9 mouse cellular contexts compared by ENCODE assay signal in the genomic region with DNA sequence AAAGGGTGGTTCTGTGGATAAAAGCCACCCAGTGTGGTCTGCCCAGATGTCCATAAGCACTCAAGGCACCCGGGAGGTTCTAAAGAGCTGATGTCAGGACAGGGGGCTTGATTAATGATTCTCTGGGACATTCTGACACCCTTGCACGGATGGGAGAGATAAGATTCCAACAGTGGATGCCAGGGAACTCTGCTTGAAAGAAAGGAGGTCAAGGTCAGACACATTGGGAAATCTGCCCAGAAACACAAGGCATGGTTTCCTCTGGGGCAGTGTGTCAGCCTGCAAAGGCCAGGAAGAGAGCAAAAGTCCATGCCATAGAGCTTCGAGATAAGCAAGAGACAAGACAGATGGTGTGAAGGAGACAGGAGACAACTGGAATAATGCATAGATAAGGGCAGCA.
DNase-seq lines count a peak whose midpoint lies in the region; ATAC-seq and TF ChIP-seq lines count a peak whose summit lies in the region.
"Had no signal": no experiment of that assay in that cellular context is flagged by ENCODE, and none has a peak within 500 bp of the region (broad histone marks: within the 10 kb centered on the region; RNA-seq: fewer than 3 reads in every experiment).

No protein-coding gene starts in this region.

- H3K36me3 ChIP-seq in hindbrain, embryonic 11.5 days (ENCODE audit: control insufficient read depth, insufficient read depth, low read length), result no peaks in the 10 kb centered on the region
- H3K36me3 ChIP-seq in hindbrain, embryonic 12.5 days, result no peaks in the 10 kb centered on the region
- H3K36me3 ChIP-seq in heart, adult 2 months (ENCODE audit: control insufficient read depth, insufficient read depth, low read length), result no peaks in the 10 kb centered on the region
- H3K36me3 ChIP-seq: limb, embryonic 15.5 days had no signal

- TF ChIP-seq EP300 in heart, adult 2 months (IDR thresholded peaks at IDR 0.05; ENCODE audit: insufficient read depth, low read depth, low read length), result no peak

- H3K27me3 ChIP-seq in hindbrain, embryonic 11.5 days (ENCODE audit: control insufficient read depth, insufficient read depth, low read length), result no peaks in the 10 kb centered on the region
- H3K27me3 ChIP-seq in hindbrain, embryonic 12.5 days, result no peaks in the 10 kb centered on the region
- no peaks in the 10 kb centered on the region for H3K27me3 ChIP-seq in heart, adult 2 months (ENCODE audit: control insufficient read depth, insufficient read depth, low read length)
- H3K27me3 ChIP-seq: limb, embryonic 15.5 days had no signal

- no peak overlapping the region for H3K4me2 ChIP-seq in hindbrain, embryonic 11.5 days (replicated peaks; ENCODE audit: low read depth, low read length)
- H3K4me2 ChIP-seq in hindbrain, embryonic 12.5 days (replicated peaks), result no peak overlapping the region
- H3K4me2 ChIP-seq: limb, embryonic 15.5 days had no signal

- TF ChIP-seq CTCF in heart, adult 2 months (IDR thresholded peaks at IDR 0.05), result no peak
- no peak for TF ChIP-seq CTCF in left cerebral cortex, adult 2 months (IDR thresholded peaks at IDR 0.05)

- H3K4me1 ChIP-seq in hindbrain, embryonic 11.5 days (replicated peaks; ENCODE audit: control insufficient read depth, insufficient read depth, low read length), result no peaks in the 10 kb centered on the region
- no peaks in the 10 kb centered on the region for H3K4me1 ChIP-seq in hindbrain, embryonic 12.5 days
- H3K4me1 ChIP-seq in heart, adult 2 months (ENCODE audit: control insufficient read depth, insufficient read depth, low read length), result no peaks in the 10 kb centered on the region
- H3K4me1 ChIP-seq: limb, embryonic 15.5 days had no signal

- no peaks in the 10 kb centered on the region for H3K9me3 ChIP-seq in hindbrain, embryonic 11.5 days (ENCODE audit: control insufficient read depth, low read length)
- no peaks in the 10 kb centered on the region for H3K9me3 ChIP-seq in hindbrain, embryonic 12.5 days (replicated peaks)
- H3K9me3 ChIP-seq: limb, embryonic 15.5 days had no signal

- ATAC-seq in hindbrain, embryonic 11.5 days (ENCODE audit: low FRiP score), result peak; percentile 66
- no peak for ATAC-seq in hindbrain, embryonic 12.5 days (ENCODE audit: low FRiP score)

- H3K27ac ChIP-seq in hindbrain, embryonic 11.5 days (ENCODE audit: low read depth, low read length), result no peak overlapping the region
- no peak overlapping the region for H3K27ac ChIP-seq in hindbrain, embryonic 12.5 days
- H3K27ac ChIP-seq in heart, adult 2 months, result no peak overlapping the region
- no peak overlapping the region for H3K27ac ChIP-seq in left cerebral cortex, adult 2 months
- H3K27ac ChIP-seq: limb, embryonic 15.5 days had no signal

- intact Hi-C loops in heart, adult 2 months (cut with DNase I), result loop anchor here (10.0 kb wide), 1 partner anchor 148 kb away; no protein-coding TSS in a partner anchor
- intact Hi-C loops in left cerebral cortex, adult 2 months (cut with DNase I), result no loop called here

- no peak overlapping the region for H3K9ac ChIP-seq in hindbrain, embryonic 11.5 days (ENCODE audit: low read depth, low read length)
- no peak overlapping the region for H3K9ac ChIP-seq in hindbrain, embryonic 12.5 days
- H3K9ac ChIP-seq in heart, adult 2 months (ENCODE audit: low read depth, low read length), result no peak overlapping the region
- H3K9ac ChIP-seq: limb, embryonic 15.5 days had no signal

- H3K4me3 ChIP-seq in hindbrain, embryonic 11.5 days (ENCODE audit: low read depth, low read length), result no peak overlapping the region
- H3K4me3 ChIP-seq in hindbrain, embryonic 12.5 days, result no peak overlapping the region
- no peak overlapping the region for H3K4me3 ChIP-seq in heart, adult 2 months
- no peak overlapping the region for H3K4me3 ChIP-seq in left cerebral cortex, adult 2 months
- H3K4me3 ChIP-seq: limb, embryonic 15.5 days had no signal

- peak; percentile 22 for DNase-seq in hindbrain, embryonic 11.5 days (ENCODE audit: low spot score)
- DNase-seq in heart, adult 2 months, result peak; percentile 16 to 53
- peak; percentile 66 for DNase-seq in kidney, adult 9 months
- peak; percentile 54 for DNase-seq in ovary, adult 18-20 months (ENCODE audit: low spot score)
- DNase-seq in thymus, postnatal 4 days, result no peak
- no peak for DNase-seq in retina, postnatal 1 day
- no peak for DNase-seq in left cerebral cortex, adult 2 months (ENCODE audit: extremely low spot score in 1 of 2, low spot score in 2 of 2)

- no peak for TF ChIP-seq POLR2A in heart, adult 2 months (IDR thresholded peaks at IDR 0.05; ENCODE audit: insufficient read depth, low read depth, low read length)

- H3K79me2 ChIP-seq in heart, adult 2 months (replicated peaks; ENCODE audit: control insufficient read depth, insufficient read depth, low read length), result no peaks in the 10 kb centered on the region

- 20% methylated on average over 3 of the region's 3 CpGs for WGBS in hindbrain, embryonic 11.5 days
- 26% methylated on average over 3 of the region's 3 CpGs for WGBS in hindbrain, embryonic 12.5 days
- 2% methylated on average over 3 of the region's 3 CpGs for WGBS in heart, adult 2 months

Comparison
In these comparisons a context has a peak if more than half of its experiments do, and no peak if none do; other contexts are left out.
1. DNase-seq: peak in hindbrain, embryonic 11.5 days (single experiment), heart, adult 2 months (2 of 2), kidney, adult 9 months (single experiment) and ovary, adult 18-20 months (single experiment); none in thymus, postnatal 4 days (single experiment), retina, postnatal 1 day (single experiment) and left cerebral cortex, adult 2 months (0 of 2).